Mouse (Mus musculus) hindbrain, embryonic 15.5 days (tissue): ENCODE results near the gene Steap3. TPM values are rescaled to one million over a fixed set of nuclear protein-coding genes. Genes with fewer than 3 reads are reported as not detected.
A peak's percentile ranks its signal among the peaks of the same experiment; 100 is the strongest.

Experiments used
- ATAC-seq: fragments of 200-750 bp; cut with Nextera tagmentation; 2 replicates; pipeline ENCODE4 v1.8.0; 2017; ENCODE audit warnings: low read depth, moderate number of reproducible peaks, moderate TSS enrichment; ENCODE audit not compliant: low FRiP score
- H3K27ac ChIP-seq: fragments of 300-500 bp; sonication (generic); replicated peaks from 2 replicates; pipeline ENCODE4 v1.5.1; 2015; ENCODE audit warnings: mild to moderate bottlenecking, inconsistent platforms
- H3K27me3 ChIP-seq: fragments of 300-500 bp; sonication (generic); 2 replicates; pipeline ENCODE4 v1.6.1; 2015; ENCODE audit warnings: control low read depth, inconsistent platforms
- H3K36me3 ChIP-seq: fragments of 300-500 bp; sonication (generic); 2 replicates; pipeline ENCODE4 v1.6.1; 2015; ENCODE audit warnings: control low read depth, inconsistent platforms
- H3K4me1 ChIP-seq: fragments of 300-500 bp; sonication (generic); replicated peaks from 2 replicates; pipeline ENCODE4 v1.6.1; 2015; ENCODE audit warnings: control low read depth, inconsistent platforms
- H3K4me2 ChIP-seq: fragments of 300-500 bp; sonication (generic); 2 replicates; pipeline ENCODE4 v1.6.1; 2015; ENCODE audit warnings: moderate library complexity, mild to moderate bottlenecking, inconsistent platforms
- H3K4me3 ChIP-seq: fragments of 300-500 bp; sonication (generic); 2 replicates; pipeline ENCODE4 v1.5.1; 2015; ENCODE audit warnings: mild to moderate bottlenecking, inconsistent platforms
- H3K9ac ChIP-seq: fragments of 300-500 bp; sonication (generic); 2 replicates; pipeline ENCODE4 v1.6.1; 2015; ENCODE audit warnings: inconsistent platforms
- H3K9me3 ChIP-seq: fragments of 300-500 bp; sonication (generic); 2 replicates; pipeline ENCODE4 v1.6.1; 2016; ENCODE audit warnings: control low read depth, inconsistent platforms
- WGBS: fragments of 180-500 bp; shearing (Covaris S2); methylation state at CpG from one replicate; pipeline ENCODE4 v1.1.7; 2015; 5-methylcytosine and 5-hydroxymethylcytosine counted together
- polyA plus RNA-seq: library from polyadenylated mRNA; unstranded; fragments of >200 nt; fragmentation: Nextera tagmentation; extraction: Ambion mirVana; gene quantifications from 2 replicates; pipeline ENCODE4 v1.2.1, GENCODE M21; 2015

Steap3 gene
- polyA plus RNA-seq, 1 experiment from 2014 or later, result 3.5 TPM

DNA sequence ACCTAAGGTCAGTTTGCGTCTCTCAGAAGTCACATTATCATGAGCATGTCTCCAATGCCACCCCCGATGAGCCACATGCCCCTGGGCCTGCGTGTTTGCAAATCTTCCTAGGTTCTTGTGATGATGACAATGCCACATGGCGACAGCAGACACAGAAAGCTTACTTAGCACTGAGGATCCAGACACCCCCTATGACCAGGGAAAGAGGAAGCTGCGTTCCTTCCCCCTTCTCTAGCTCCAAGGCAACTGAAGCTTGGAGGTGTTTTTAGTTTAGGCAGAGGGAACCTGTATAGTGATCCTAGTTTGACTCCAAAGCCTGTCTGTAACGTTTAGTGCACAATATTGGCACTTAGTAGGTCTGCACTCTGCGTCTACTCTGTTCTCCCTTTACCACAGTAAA is 102.2 kb downstream of the Steap3 start:
- WGBS, result 87% methylated on average over 7 of the region's 7 CpGs
- Histone ChIP-seq H3K9me3 (no peaks in the 10 kb centered on the region), H3K27me3 (no peaks in the 10 kb centered on the region), H3K27ac (no peak overlapping the region), H3K4me1 (no peaks in the 10 kb centered on the region), H3K4me3 (no peak overlapping the region), H3K9ac (no peak overlapping the region), H3K4me2 (no peak overlapping the region), H3K36me3 (no peaks in the 10 kb centered on the region)
- no peak for ATAC-seq

- no peak overlapping the region for H3K27ac ChIP-seq
- H3K36me3 ChIP-seq, result no peaks in the 10 kb centered on the region
- no peak overlapping the region for H3K4me3 ChIP-seq
- no peaks in the 10 kb centered on the region for H3K27me3 ChIP-seq
- H3K9ac ChIP-seq, result no peak overlapping the region
- ATAC-seq, result no peak
- H3K9me3 ChIP-seq, result no peaks in the 10 kb centered on the region
- H3K4me1 ChIP-seq, result no peaks in the 10 kb centered on the region
- 88% methylated on average over 7 of the region's 7 CpGs for WGBS
- no peak overlapping the region for H3K4me2 ChIP-seq
These were observed 103.8 kb downstream of the Steap3 start for GRCm38 (mm10) chr1:120168674-120169073.

- Histone ChIP-seq H3K4me1 (no peaks in the 10 kb centered on the region), H3K27me3 (no peaks in the 10 kb centered on the region), H3K36me3 (no peaks in the 10 kb centered on the region), H3K4me3 (no peak overlapping the region), H3K4me2 (no peak overlapping the region), H3K27ac (no peak overlapping the region), H3K9ac (no peak overlapping the region), H3K9me3 (no peaks in the 10 kb centered on the region)
- no peak for ATAC-seq
- 69% methylated on average over 4 of the region's 4 CpGs for WGBS
These were observed 104.5 kb downstream of the Steap3 start for GRCm38 (mm10) chr1:120168016-120168415.

- H3K4me1 ChIP-seq, result no peaks in the 10 kb centered on the region
- no peak for ATAC-seq
These were observed 109.9 kb downstream of the Steap3 start for GRCm38 (mm10) chr1:120162616-120163015.

DNA sequence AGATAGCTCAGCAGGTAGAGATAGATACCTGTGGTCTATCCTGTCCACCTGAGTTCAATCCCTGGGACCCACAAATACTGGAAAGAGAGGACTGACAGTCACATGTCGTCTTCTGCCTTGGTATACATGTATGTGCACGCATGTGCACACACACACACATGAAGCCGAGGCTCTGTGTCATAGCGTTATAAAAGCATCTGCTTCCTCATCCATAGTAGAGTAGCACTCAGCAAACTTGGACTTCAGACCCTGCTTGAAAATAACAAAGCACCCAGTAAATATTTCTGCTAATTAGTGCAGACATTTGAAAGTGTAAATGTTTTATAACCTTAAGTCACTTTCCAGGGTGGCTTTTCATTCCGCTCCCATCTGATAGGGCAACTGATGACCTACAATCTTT is 111.0 kb downstream of the Steap3 start:
- Histone ChIP-seq H3K27me3 (no peaks in the 10 kb centered on the region), H3K36me3 (no peaks in the 10 kb centered on the region), H3K4me1 (no peaks in the 10 kb centered on the region), H3K27ac (no peak overlapping the region), H3K9ac (no peak overlapping the region), H3K4me3 (no peak overlapping the region), H3K4me2 (no peak overlapping the region), H3K9me3 (no peaks in the 10 kb centered on the region)
- no peak for ATAC-seq
- WGBS, result 96% methylated on average over 5 of the region's 5 CpGs

More at GRCm38 (mm10) chr1:120162616-120163015, 109.9 kb downstream of the Steap3 start:
- H3K4me2 ChIP-seq, result no peak overlapping the region
- H3K9me3 ChIP-seq, result no peaks in the 10 kb centered on the region
- no peaks in the 10 kb centered on the region for H3K36me3 ChIP-seq
- no peak overlapping the region for H3K4me3 ChIP-seq
- 65% methylated on average over 1 of the region's 1 CpGs for WGBS
- no peaks in the 10 kb centered on the region for H3K27me3 ChIP-seq
- H3K9ac ChIP-seq, result no peak overlapping the region
- no peak overlapping the region for H3K27ac ChIP-seq

GRCm38 (mm10) chr1:120158474-120159127 is 113.9 kb downstream of the Steap3 start:
- H3K4me1 ChIP-seq, result no peaks in the 10 kb centered on the region
- WGBS, result 88% methylated on average over 9 of the region's 9 CpGs
- ATAC-seq, result no peak
- no peak overlapping the region for H3K27ac ChIP-seq
- H3K4me2 ChIP-seq, result no peak overlapping the region
- H3K9me3 ChIP-seq, result no peaks in the 10 kb centered on the region
- H3K4me3 ChIP-seq, result no peak overlapping the region
- no peaks in the 10 kb centered on the region for H3K36me3 ChIP-seq
- no peaks in the 10 kb centered on the region for H3K27me3 ChIP-seq
- H3K9ac ChIP-seq, result no peak overlapping the region

- no peak overlapping the region for H3K9ac ChIP-seq
- WGBS, result 13% methylated on average over 1 of the region's 1 CpGs
- H3K9me3 ChIP-seq, result no peaks in the 10 kb centered on the region
- no peaks in the 10 kb centered on the region for H3K36me3 ChIP-seq
- H3K27me3 ChIP-seq, result no peaks in the 10 kb centered on the region
- no peak overlapping the region for H3K4me2 ChIP-seq
- H3K4me1 ChIP-seq, result no peaks in the 10 kb centered on the region
- H3K27ac ChIP-seq, result no peak overlapping the region
- ATAC-seq, result no peak
- H3K4me3 ChIP-seq, result no peak overlapping the region
These were observed 117.2 kb downstream of the Steap3 start for GRCm38 (mm10) chr1:120155325-120155724.

DNA sequence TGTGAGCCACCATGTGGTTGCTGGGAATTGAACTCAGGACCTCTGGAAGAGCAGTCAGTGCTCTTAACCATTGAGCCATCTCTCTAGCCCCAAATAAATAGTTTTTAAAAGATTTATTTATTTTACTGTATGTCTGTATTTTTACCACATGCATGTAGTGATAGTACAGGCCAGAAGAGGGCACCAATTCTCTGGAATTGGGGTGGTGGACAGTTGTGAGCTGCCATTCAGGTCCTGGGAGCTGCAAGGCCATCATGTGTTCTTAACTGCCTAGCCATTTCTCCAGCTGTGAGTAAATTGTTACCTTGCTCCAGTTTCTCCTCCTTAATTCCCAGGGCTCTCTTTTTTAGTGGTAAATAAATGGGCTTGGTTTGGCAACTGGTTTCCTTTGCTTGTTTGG is 118.3 kb downstream of the Steap3 start:
- no peaks in the 10 kb centered on the region for H3K36me3 ChIP-seq
- no peaks in the 10 kb centered on the region for H3K9me3 ChIP-seq
- no peaks in the 10 kb centered on the region for H3K27me3 ChIP-seq
- ATAC-seq, result no peak
- no peak overlapping the region for H3K4me3 ChIP-seq
- H3K4me1 ChIP-seq, result no peaks in the 10 kb centered on the region
- no peak overlapping the region for H3K4me2 ChIP-seq
- H3K9ac ChIP-seq, result no peak overlapping the region
- no peak overlapping the region for H3K27ac ChIP-seq

DNA sequence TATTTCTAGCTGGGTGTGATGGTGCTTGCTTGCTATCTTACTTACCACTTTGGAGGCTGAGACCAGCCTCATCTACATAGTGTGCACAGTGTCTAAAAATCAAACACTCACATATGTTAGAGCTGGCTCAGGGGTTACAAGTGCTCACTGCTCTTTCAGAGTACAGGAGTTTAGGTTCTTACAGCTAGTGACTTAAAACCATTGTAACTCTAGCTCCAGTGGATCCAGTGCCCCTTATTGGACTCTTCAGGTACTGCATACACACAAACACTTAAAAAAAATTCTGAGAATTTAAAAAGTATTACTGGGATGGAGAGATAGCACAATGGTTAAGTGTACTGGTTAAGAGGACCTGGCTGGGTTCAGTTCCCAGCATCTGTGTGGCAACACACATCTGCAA is 125.5 kb downstream of the Steap3 start:
- Histone ChIP-seq H3K27ac (no peak overlapping the region), H3K27me3 (no peaks in the 10 kb centered on the region), H3K36me3 (no peaks in the 10 kb centered on the region), H3K9me3 (no peaks in the 10 kb centered on the region), H3K4me2 (no peak overlapping the region), H3K9ac (no peak overlapping the region), H3K4me3 (no peak overlapping the region), H3K4me1 (no peaks in the 10 kb centered on the region)
- no peak for ATAC-seq

- H3K4me3 ChIP-seq, result no peak overlapping the region
- ATAC-seq, result no peak
- H3K4me1 ChIP-seq, result no peaks in the 10 kb centered on the region
- H3K36me3 ChIP-seq, result no peaks in the 10 kb centered on the region
- no peaks in the 10 kb centered on the region for H3K9me3 ChIP-seq
- H3K27me3 ChIP-seq, result no peaks in the 10 kb centered on the region
- H3K9ac ChIP-seq, result no peak overlapping the region
- WGBS, result 85% methylated on average over 8 of the region's 8 CpGs
- H3K4me2 ChIP-seq, result no peak overlapping the region
- no peak overlapping the region for H3K27ac ChIP-seq
These were observed 126.8 kb downstream of the Steap3 start for GRCm38 (mm10) chr1:120145527-120146216.

DNA sequence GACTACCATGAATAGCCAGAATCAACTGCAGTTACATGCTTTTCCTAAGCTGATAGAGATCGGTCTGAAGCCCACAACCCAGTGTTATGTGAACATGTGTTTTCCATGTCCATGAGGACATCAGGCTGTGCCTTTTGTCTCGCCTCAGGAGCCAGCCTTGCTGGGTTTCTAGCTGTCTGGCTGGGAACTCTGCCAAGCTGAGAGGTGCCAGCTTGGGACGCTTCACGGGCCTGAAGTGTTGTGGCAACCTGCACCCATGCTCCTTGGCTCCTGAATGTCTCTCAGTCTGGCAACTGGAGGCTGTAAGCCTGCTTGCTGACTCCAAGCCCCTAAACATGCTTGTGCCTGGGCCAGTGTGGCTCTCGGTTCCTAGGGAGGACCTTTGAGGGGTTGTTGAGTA is 130.0 kb downstream of the Steap3 start:
- peak; percentile 47; the same call in 1 of the 2 replicates for ATAC-seq
- Histone ChIP-seq H3K4me2 (no peak overlapping the region), H3K36me3 (no peaks in the 10 kb centered on the region), H3K27me3 (no peaks in the 10 kb centered on the region), H3K27ac (no peak overlapping the region), H3K9me3 (no peaks in the 10 kb centered on the region), H3K4me3 (no peak overlapping the region), H3K4me1 (no peaks in the 10 kb centered on the region), H3K9ac (no peak overlapping the region)
- 58% methylated on average over 5 of the region's 5 CpGs for WGBS
